Comparison of ENCODE assay signal across 16 mouse cellular contexts in genomic region chr5:24337821-24338220, GRCm38 (mm10). TPM values are rescaled to one million over a fixed set of nuclear protein-coding genes. Genes with fewer than 3 reads are reported as not detected.
A peak's percentile ranks its signal among the peaks of the same experiment; 100 is the strongest.
DNase-seq lines count a peak whose midpoint lies in the region; ATAC-seq and TF ChIP-seq lines count a peak whose summit lies in the region.
"Had no signal": no experiment of that assay in that cellular context is flagged by ENCODE, and none has a peak within 500 bp of the region (broad histone marks: within the 10 kb centered on the region; RNA-seq: fewer than 3 reads in every experiment).

No protein-coding gene starts in this region.

- H3K4me2 ChIP-seq in heart, embryonic 13.5 days: peak overlapping the region; percentile 51
- H3K4me2 ChIP-seq in lung, embryonic 16.5 days (ENCODE audit: low read depth, low read length): no peak overlapping the region
- H3K4me2 ChIP-seq in heart, embryonic 16.5 days (ENCODE audit: low read depth, low read length): peak overlapping the region; percentile 38
- H3K4me2 ChIP-seq: forebrain, embryonic 15.5 days; intestine, embryonic 15.5 days; neural tube, embryonic 12.5 days had no signal

- H3K27me3 ChIP-seq in cerebellum, adult 2 months (ENCODE audit: control insufficient read depth, insufficient read depth, low read length): no peaks in the 10 kb centered on the region
- no peaks in the 10 kb centered on the region for H3K27me3 ChIP-seq in heart, embryonic 13.5 days (replicated peaks)
- no peaks in the 10 kb centered on the region for H3K27me3 ChIP-seq in lung, embryonic 16.5 days (ENCODE audit: control insufficient read depth, insufficient read depth, low read depth, low read length)
- H3K27me3 ChIP-seq in heart, embryonic 16.5 days (ENCODE audit: control insufficient read depth, insufficient read depth, low read length): no peaks in the 10 kb centered on the region
- H3K27me3 ChIP-seq: forebrain, embryonic 15.5 days; intestine, embryonic 15.5 days; neural tube, embryonic 12.5 days had no signal

- TF ChIP-seq CTCF in cerebellum, adult 2 months (IDR thresholded peaks at IDR 0.05; ENCODE audit: borderline replicate concordance, insufficient read depth, low read depth, low read length): no peak

- WGBS in cerebellum, adult 2 months: 47% methylated on average over 2 of the region's 2 CpGs
- WGBS in heart, embryonic 13.5 days: 21% methylated on average over 2 of the region's 2 CpGs
- WGBS in lung, embryonic 16.5 days: 34% methylated on average over 2 of the region's 2 CpGs
- WGBS in heart, embryonic 16.5 days: 10% methylated on average over 2 of the region's 2 CpGs

- TF ChIP-seq POLR2A in cerebellum, adult 2 months (IDR thresholded peaks at IDR 0.05; ENCODE audit: borderline replicate concordance, insufficient read depth, low read length): no peak

- no peak overlapping the region for H3K27ac ChIP-seq in cerebellum, adult 2 months (ENCODE audit: insufficient read depth, low read length)
- H3K27ac ChIP-seq in heart, embryonic 13.5 days (replicated peaks): peak overlapping the region; percentile 96
- H3K27ac ChIP-seq in lung, embryonic 16.5 days (ENCODE audit: low read length): peak overlapping the region; percentile 3
- peak overlapping the region; percentile 96 for H3K27ac ChIP-seq in heart, embryonic 16.5 days (ENCODE audit: low read length)
- H3K27ac ChIP-seq: forebrain, embryonic 15.5 days; intestine, embryonic 15.5 days; macrophage; neural tube, embryonic 12.5 days had no signal

- peak overlapping the region; percentile 59 for H3K9ac ChIP-seq in heart, embryonic 13.5 days
- no peak overlapping the region for H3K9ac ChIP-seq in lung, embryonic 16.5 days (ENCODE audit: low read length)
- H3K9ac ChIP-seq in heart, embryonic 16.5 days (ENCODE audit: low read length): peak overlapping the region; percentile 51
- H3K9ac ChIP-seq: forebrain, embryonic 15.5 days; intestine, embryonic 15.5 days; liver, postnatal 0 days; neural tube, embryonic 12.5 days had no signal

- H3K36me3 ChIP-seq in heart, embryonic 13.5 days: peaks cover 41% of the 10 kb centered on the region
- H3K36me3 ChIP-seq in lung, embryonic 16.5 days (ENCODE audit: control insufficient read depth, insufficient read depth, low read length): no peaks in the 10 kb centered on the region
- peaks cover 3% of the 10 kb centered on the region for H3K36me3 ChIP-seq in heart, embryonic 16.5 days (ENCODE audit: control insufficient read depth, insufficient read depth)
- H3K36me3 ChIP-seq: forebrain, embryonic 15.5 days; intestine, embryonic 15.5 days had no signal

- H3K4me3 ChIP-seq in cerebellum, adult 2 months (replicated peaks; ENCODE audit: insufficient read depth, low read depth, low read length): no peak overlapping the region
- H3K4me3 ChIP-seq in heart, embryonic 13.5 days: no peak overlapping the region
- H3K4me3 ChIP-seq in lung, embryonic 16.5 days (ENCODE audit: low read length): no peak overlapping the region
- H3K4me3 ChIP-seq in heart, embryonic 16.5 days (ENCODE audit: low read length): no peak overlapping the region
- H3K4me3 ChIP-seq: erythroblast, embryonic 14.5 days; forebrain, embryonic 15.5 days; intestine, embryonic 15.5 days; neural tube, embryonic 12.5 days had no signal

- H3K9me3 ChIP-seq in heart, embryonic 13.5 days: no peaks in the 10 kb centered on the region
- H3K9me3 ChIP-seq in lung, embryonic 16.5 days (ENCODE audit: control insufficient read depth, low read length): no peaks in the 10 kb centered on the region
- no peaks in the 10 kb centered on the region for H3K9me3 ChIP-seq in heart, embryonic 16.5 days (replicated peaks; ENCODE audit: control insufficient read depth, low read length)
- H3K9me3 ChIP-seq: forebrain, embryonic 15.5 days; intestine, embryonic 15.5 days; neural tube, embryonic 12.5 days had no signal

- peak; percentile 23 for DNase-seq in cerebellum, adult 9-11 months
- no peak for DNase-seq in cerebellum, adult 2 months
- no peak for DNase-seq in heart, adult 8-10 months (ENCODE audit: low spot score)
- no peak for DNase-seq in lung, postnatal 14 days
- DNase-seq in spleen, postnatal 36 days (ENCODE audit: low spot score in 2 of 2): no peak
- DNase-seq: liver; liver, postnatal 0 days; right cerebral cortex, postnatal 14 days had no signal

- peaks cover 20% of the 10 kb centered on the region for H3K4me1 ChIP-seq in cerebellum, adult 2 months (ENCODE audit: control insufficient read depth, insufficient read depth, low read length)
- H3K4me1 ChIP-seq in heart, embryonic 13.5 days: peaks cover 92% of the 10 kb centered on the region
- peaks cover 34% of the 10 kb centered on the region for H3K4me1 ChIP-seq in lung, embryonic 16.5 days (replicated peaks; ENCODE audit: control insufficient read depth, insufficient read depth, low read length)
- H3K4me1 ChIP-seq in heart, embryonic 16.5 days (ENCODE audit: control insufficient read depth, insufficient read depth, low read length): peaks cover 81% of the 10 kb centered on the region

- ATAC-seq in heart, embryonic 13.5 days (ENCODE audit: extremely low read depth, insufficient number of reproducible peaks, low FRiP score, low TSS enrichment): no peak
- no peak for ATAC-seq in lung, embryonic 16.5 days (ENCODE audit: low read depth)
- ATAC-seq in heart, embryonic 16.5 days (replicated peaks; ENCODE audit: extremely low read depth, insufficient read depth, low FRiP score): no peak
- ATAC-seq: forebrain, embryonic 15.5 days; liver, postnatal 0 days had no signal

RNA-seq across cellular contexts. Expression of gene Kcnh2, which starts 13.6 kb away (rescaled TPM):
- 83.3 and 85.2 TPM in 2 replicates for polyA plus RNA-seq in cerebellum, adult 2 months (2012; rRNA removed)
- 24.4 and 26.2 TPM in 2 replicates for polyA plus RNA-seq in heart, embryonic 13.5 days (2015; fragmentation: Nextera tagmentation; extraction: Ambion mirVana)
- total RNA-seq in heart, adult 8-10 months (2022): 10 to 100 TPM; 48.8 to 95.2 (median 71.0) TPM
- 5.6 and 6.5 TPM in 2 replicates for polyA plus RNA-seq in lung, embryonic 16.5 days (2015; fragmentation: Nextera tagmentation; extraction: Ambion mirVana)
- 18.0 and 25.2 TPM in 2 replicates for polyA plus RNA-seq in heart, embryonic 16.5 days (2015; fragmentation: Nextera tagmentation; extraction: Ambion mirVana)
- polyA plus RNA-seq: erythroblast, embryonic 14.5 days; macrophage had no signal

RNA-seq across cellular contexts. Expression of gene Nos3, which starts 26.8 kb away (rescaled TPM):
- polyA plus RNA-seq in cerebellum, adult 2 months (2012; rRNA removed): 7.5 and 8.6 TPM in 2 replicates
- polyA plus RNA-seq in heart, embryonic 13.5 days (2015; fragmentation: Nextera tagmentation; extraction: Ambion mirVana): 34.0 and 35.0 TPM in 2 replicates
- 10 to 100 TPM; 21.4 to 26.9 (median 23.8) TPM for total RNA-seq in heart, adult 8-10 months (2022)
- 18.9 and 19.8 TPM in 2 replicates for polyA plus RNA-seq in lung, embryonic 16.5 days (2015; fragmentation: Nextera tagmentation; extraction: Ambion mirVana)
- 27.3 and 31.9 TPM in 2 replicates for polyA plus RNA-seq in heart, embryonic 16.5 days (2015; fragmentation: Nextera tagmentation; extraction: Ambion mirVana)
- polyA plus RNA-seq: macrophage had no signal

RNA-seq across cellular contexts. Expression of gene Atg9b, which starts 54.1 kb away (rescaled TPM):
- 4.1 and 4.4 TPM in 2 replicates for polyA plus RNA-seq in cerebellum, adult 2 months (2012; rRNA removed)
- 0.87 and 1.4 TPM in 2 replicates for polyA plus RNA-seq in heart, embryonic 13.5 days (2015; fragmentation: Nextera tagmentation; extraction: Ambion mirVana)
- 1 to 10 TPM in 2 of 4 experiments, under 1 TPM in 2; 0.73 to 1.7 (median 1.1) TPM for total RNA-seq in heart, adult 8-10 months (2022)
- polyA plus RNA-seq in lung, embryonic 16.5 days (2015; fragmentation: Nextera tagmentation; extraction: Ambion mirVana): 0.46 and 0.49 TPM in 2 replicates
- polyA plus RNA-seq in heart, embryonic 16.5 days (2015; fragmentation: Nextera tagmentation; extraction: Ambion mirVana): 2.3 and 2.6 TPM in 2 replicates

RNA-seq across cellular contexts. Expression of gene Abcb8, which starts 55.6 kb away (rescaled TPM):
- 51.8 and 53.5 TPM in 2 replicates for polyA plus RNA-seq in cerebellum, adult 2 months (2012; rRNA removed)
- 62.0 and 63.4 TPM in 2 replicates for polyA plus RNA-seq in heart, embryonic 13.5 days (2015; fragmentation: Nextera tagmentation; extraction: Ambion mirVana)
- 100 to 1,000 TPM in 2 of 4 experiments, 10 to 100 TPM in 2; 96.5 to 106 (median 101) TPM for total RNA-seq in heart, adult 8-10 months (2022)
- polyA plus RNA-seq in lung, embryonic 16.5 days (2015; fragmentation: Nextera tagmentation; extraction: Ambion mirVana): 48.0 and 51.4 TPM in 2 replicates
- polyA plus RNA-seq in heart, embryonic 16.5 days (2015; fragmentation: Nextera tagmentation; extraction: Ambion mirVana): 71.1 and 77.3 TPM in 2 replicates
